Mouse (Mus musculus): ENCODE measurements around the gene 1110032A03Rik. TPM values are rescaled to one million over a fixed set of nuclear protein-coding genes. Genes with fewer than 3 reads are reported as not detected.

Gene 1110032A03Rik
- 12.4 and 13.1 TPM in 2 replicates for polyA plus RNA-seq (2011; ENCODE audit: insufficient read depth, insufficient read length, low read depth, missing spikeins)

DNA sequence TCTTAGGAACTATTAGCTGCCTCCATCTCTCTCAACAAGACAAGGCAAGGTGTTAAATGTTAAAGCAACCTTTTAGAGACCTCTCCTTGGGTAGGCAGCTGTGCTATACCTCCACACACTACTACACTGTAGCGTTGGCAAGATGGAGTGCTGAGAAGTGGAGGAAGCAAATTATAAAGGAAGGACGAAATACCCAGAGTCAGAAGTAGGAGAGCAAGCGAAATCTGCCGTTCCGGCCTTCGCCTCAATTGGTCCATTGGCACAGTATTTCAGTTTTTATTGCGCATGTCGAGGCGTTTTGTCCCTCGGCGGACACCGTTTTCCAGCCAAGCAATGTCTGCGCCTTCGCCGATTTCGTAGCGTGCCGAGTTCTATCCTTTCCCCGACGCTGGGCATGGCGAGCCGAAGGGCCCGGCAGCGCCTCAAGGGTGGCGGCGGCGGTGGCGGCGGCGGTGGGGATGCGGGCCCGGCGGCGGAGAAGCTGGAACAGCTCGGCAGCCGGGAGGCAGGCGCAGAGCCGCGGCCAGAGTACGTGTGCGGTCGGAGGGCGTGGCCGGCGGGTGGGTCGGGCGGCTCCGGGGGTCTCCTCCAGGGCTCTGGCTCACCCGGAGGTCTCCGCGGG, at the start of gene 1110032A03Rik, which contains the start of gene Alg9:
Gene 1110032A03Rik, minus strand, starts transcription at position 530 of the 622 bp plus-strand sequence.
Gene Alg9, plus strand, starts transcription at position 29 of the 622 bp plus-strand sequence.
- TF ChIP-seq CTCF (IDR thresholded peaks at IDR 0.05; ENCODE audit: low read depth, low read length), result no peak
- no peak for TF ChIP-seq EP300 (IDR thresholded peaks at IDR 0.05; ENCODE audit: insufficient read depth, low read depth, low read length)
- TF ChIP-seq POLR2A (IDR thresholded peaks at IDR 0.05; ENCODE audit: insufficient read depth, low read length), result no peak
- Histone ChIP-seq H3K27me3 (ENCODE audit: control insufficient read depth, insufficient read depth, low read length, poor library complexity, severe bottlenecking) (no peaks in the 10 kb centered on the region), H3K36me3 (ENCODE audit: control insufficient read depth, insufficient read depth, low read length, poor library complexity, severe bottlenecking) (peaks cover 4% of the 10 kb centered on the region; the same call in 1 of the 2 replicates), H3K27ac (ENCODE audit: insufficient read depth, low read length) (no peak within 1 kb of the TSS), H3K9ac (ENCODE audit: low read depth, poor library complexity, severe bottlenecking) (peak within 1 kb of the TSS; percentile 90), H3K9me3 (replicated peaks; ENCODE audit: control insufficient read depth, insufficient read depth, low read length, poor library complexity, severe bottlenecking) (no peaks in the 10 kb centered on the region), H3K4me1 (ENCODE audit: control insufficient read depth, insufficient read depth, low read length) (no peaks in the 10 kb centered on the region), H3K4me3 (ENCODE audit: low read depth, low read length) (peak within 1 kb of the TSS; percentile 68)

GRCm38 (mm10) chr9:50823779-50824453, 48.6 kb upstream of the 1110032A03Rik start:
- Histone ChIP-seq H3K27me3 (ENCODE audit: control insufficient read depth, insufficient read depth, low read length, poor library complexity, severe bottlenecking) (no peaks in the 10 kb centered on the region), H3K9ac (ENCODE audit: low read depth, poor library complexity, severe bottlenecking) (no peak overlapping the region), H3K4me1 (ENCODE audit: control insufficient read depth, insufficient read depth, low read length) (no peaks in the 10 kb centered on the region), H3K27ac (ENCODE audit: insufficient read depth, low read length) (no peak overlapping the region), H3K36me3 (ENCODE audit: control insufficient read depth, insufficient read depth, low read length, poor library complexity, severe bottlenecking) (peaks cover 2% of the 10 kb centered on the region; the same call in 1 of the 2 replicates), H3K4me3 (ENCODE audit: low read depth, low read length) (no peak overlapping the region), H3K9me3 (replicated peaks; ENCODE audit: control insufficient read depth, insufficient read depth, low read length, poor library complexity, severe bottlenecking) (no peaks in the 10 kb centered on the region)
- TF ChIP-seq CTCF (IDR thresholded peaks at IDR 0.05; ENCODE audit: low read depth, low read length) (no peak), POLR2A (IDR thresholded peaks at IDR 0.05; ENCODE audit: insufficient read depth, low read length) (no peak), EP300 (IDR thresholded peaks at IDR 0.05; ENCODE audit: insufficient read depth, low read depth, low read length) (no peak)

- Histone ChIP-seq H3K4me3 (ENCODE audit: low read depth, low read length) (no peak overlapping the region), H3K27me3 (ENCODE audit: control insufficient read depth, insufficient read depth, low read length, poor library complexity, severe bottlenecking) (no peaks in the 10 kb centered on the region), H3K4me1 (ENCODE audit: control insufficient read depth, insufficient read depth, low read length) (no peaks in the 10 kb centered on the region), H3K9me3 (replicated peaks; ENCODE audit: control insufficient read depth, insufficient read depth, low read length, poor library complexity, severe bottlenecking) (no peaks in the 10 kb centered on the region), H3K9ac (ENCODE audit: low read depth, poor library complexity, severe bottlenecking) (no peak overlapping the region), H3K27ac (ENCODE audit: insufficient read depth, low read length) (no peak overlapping the region), H3K36me3 (ENCODE audit: control insufficient read depth, insufficient read depth, low read length, poor library complexity, severe bottlenecking) (peaks cover 2% of the 10 kb centered on the region; the same call in 1 of the 2 replicates)
- no peak for TF ChIP-seq EP300 (IDR thresholded peaks at IDR 0.05; ENCODE audit: insufficient read depth, low read depth, low read length)
- no peak for TF ChIP-seq POLR2A (IDR thresholded peaks at IDR 0.05; ENCODE audit: insufficient read depth, low read length)
- no peak for TF ChIP-seq CTCF (IDR thresholded peaks at IDR 0.05; ENCODE audit: low read depth, low read length)
These were observed 46.9 kb upstream of the 1110032A03Rik start for GRCm38 (mm10) chr9:50822216-50822615.

- Histone ChIP-seq H3K36me3 (ENCODE audit: control insufficient read depth, insufficient read depth, low read length, poor library complexity, severe bottlenecking) (peaks cover 2% of the 10 kb centered on the region; the same call in 1 of the 2 replicates), H3K27ac (ENCODE audit: insufficient read depth, low read length) (no peak overlapping the region), H3K4me1 (ENCODE audit: control insufficient read depth, insufficient read depth, low read length) (no peaks in the 10 kb centered on the region), H3K9me3 (replicated peaks; ENCODE audit: control insufficient read depth, insufficient read depth, low read length, poor library complexity, severe bottlenecking) (no peaks in the 10 kb centered on the region), H3K9ac (ENCODE audit: low read depth, poor library complexity, severe bottlenecking) (no peak overlapping the region), H3K4me3 (ENCODE audit: low read depth, low read length) (no peak overlapping the region), H3K27me3 (ENCODE audit: control insufficient read depth, insufficient read depth, low read length, poor library complexity, severe bottlenecking) (no peaks in the 10 kb centered on the region)
- TF ChIP-seq POLR2A (IDR thresholded peaks at IDR 0.05; ENCODE audit: insufficient read depth, low read length) (no peak), CTCF (IDR thresholded peaks at IDR 0.05; ENCODE audit: low read depth, low read length) (no peak), EP300 (IDR thresholded peaks at IDR 0.05; ENCODE audit: insufficient read depth, low read depth, low read length) (no peak)
These were observed 46.3 kb upstream of the 1110032A03Rik start for GRCm38 (mm10) chr9:50821651-50822050.

DNA sequence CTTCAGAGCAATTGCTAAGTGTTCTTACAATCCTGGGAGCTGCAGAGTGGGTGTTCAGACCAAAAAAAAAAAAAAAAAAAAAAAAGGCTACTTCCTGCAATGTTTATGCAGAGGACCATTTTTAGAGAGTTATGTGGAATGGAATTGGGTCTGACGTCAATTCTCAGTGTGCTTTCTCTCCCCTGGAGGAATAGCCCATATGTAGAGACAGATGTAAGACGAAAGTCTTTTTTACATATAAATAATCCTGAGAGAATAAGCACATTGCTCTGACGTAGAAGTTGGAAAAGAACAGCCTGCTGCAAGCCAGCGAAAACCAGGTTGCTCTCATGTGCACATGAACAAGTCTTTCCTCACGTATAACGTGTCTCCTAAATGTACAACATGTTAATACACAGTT, 44.4 kb upstream of the 1110032A03Rik start:
- Histone ChIP-seq H3K4me1 (ENCODE audit: control insufficient read depth, insufficient read depth, low read length) (no peaks in the 10 kb centered on the region), H3K36me3 (ENCODE audit: control insufficient read depth, insufficient read depth, low read length, poor library complexity, severe bottlenecking) (peaks cover 2% of the 10 kb centered on the region; the same call in 1 of the 2 replicates)
- TF ChIP-seq POLR2A (IDR thresholded peaks at IDR 0.05; ENCODE audit: insufficient read depth, low read length) (no peak), CTCF (IDR thresholded peaks at IDR 0.05; ENCODE audit: low read depth, low read length) (no peak), EP300 (IDR thresholded peaks at IDR 0.05; ENCODE audit: insufficient read depth, low read depth, low read length) (no peak)

DNA sequence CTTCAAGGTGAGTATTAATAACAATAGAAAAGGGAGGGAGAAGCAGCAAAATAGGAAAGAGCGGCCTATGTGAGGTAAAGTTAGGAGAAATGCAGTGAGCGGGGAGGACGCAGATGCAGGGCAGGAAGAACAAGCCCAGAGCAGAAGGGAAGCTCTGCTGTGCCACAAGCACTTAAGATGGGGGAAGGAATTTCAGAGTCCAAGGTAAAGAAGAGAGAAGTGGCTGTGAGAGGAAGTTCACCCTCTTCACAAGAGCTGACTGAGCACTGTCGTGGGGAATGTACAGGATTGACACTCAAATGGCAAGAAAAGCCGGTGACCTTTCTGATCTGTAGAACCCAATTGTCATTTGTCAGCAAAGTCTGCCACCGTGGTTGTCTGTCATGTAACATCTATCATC, 42.7 kb upstream of the 1110032A03Rik start:
- no peaks in the 10 kb centered on the region for H3K9me3 ChIP-seq (replicated peaks; ENCODE audit: control insufficient read depth, insufficient read depth, low read length, poor library complexity, severe bottlenecking)
- H3K4me1 ChIP-seq (ENCODE audit: control insufficient read depth, insufficient read depth, low read length), result no peaks in the 10 kb centered on the region
- H3K4me3 ChIP-seq (ENCODE audit: low read depth, low read length), result no peak overlapping the region
- no peaks in the 10 kb centered on the region for H3K27me3 ChIP-seq (ENCODE audit: control insufficient read depth, insufficient read depth, low read length, poor library complexity, severe bottlenecking)
- TF ChIP-seq CTCF (IDR thresholded peaks at IDR 0.05; ENCODE audit: low read depth, low read length), result no peak
- TF ChIP-seq EP300 (IDR thresholded peaks at IDR 0.05; ENCODE audit: insufficient read depth, low read depth, low read length), result no peak
- no peak for TF ChIP-seq POLR2A (IDR thresholded peaks at IDR 0.05; ENCODE audit: insufficient read depth, low read length)
- H3K9ac ChIP-seq (ENCODE audit: low read depth, poor library complexity, severe bottlenecking), result no peak overlapping the region
- H3K36me3 ChIP-seq (ENCODE audit: control insufficient read depth, insufficient read depth, low read length, poor library complexity, severe bottlenecking), result peaks cover 4% of the 10 kb centered on the region; the same call in 1 of the 2 replicates
- no peak overlapping the region for H3K27ac ChIP-seq (ENCODE audit: insufficient read depth, low read length)

More for the DNA sequence above, 44.4 kb upstream of the 1110032A03Rik start:
- H3K4me3 ChIP-seq (ENCODE audit: low read depth, low read length), result no peak overlapping the region
- no peaks in the 10 kb centered on the region for H3K9me3 ChIP-seq (replicated peaks; ENCODE audit: control insufficient read depth, insufficient read depth, low read length, poor library complexity, severe bottlenecking)
- no peak overlapping the region for H3K27ac ChIP-seq (ENCODE audit: insufficient read depth, low read length)
- H3K27me3 ChIP-seq (ENCODE audit: control insufficient read depth, insufficient read depth, low read length, poor library complexity, severe bottlenecking), result no peaks in the 10 kb centered on the region
- no peak overlapping the region for H3K9ac ChIP-seq (ENCODE audit: low read depth, poor library complexity, severe bottlenecking)
